Mouse (Mus musculus) lung, embryonic 16.5 days (tissue): ENCODE measurements at regions not wholly inside any gene's neighbourhood (a gene's known extent, or its start where the extent isn't known, plus 50 kb on each side); places are given as distances from the start of the nearest gene placed in this dataset.
A peak's percentile ranks its signal among the peaks of the same experiment; 100 is the strongest.

ENCODE experiments used
- ATAC-seq: fragments of 200-750 bp; cut with Nextera tagmentation; 2 replicates; pipeline ENCODE4 v1.8.0; 2017; ENCODE audit warnings: low read depth, mild to moderate bottlenecking, moderate library complexity
- H3K27ac ChIP-seq: fragments of 300-500 bp; sonication (generic); 2 replicates; pipeline ENCODE4 v1.5.1; 2014; ENCODE audit warnings: mild to moderate bottlenecking, control low read depth, low read length
- H3K27me3 ChIP-seq: fragments of 300-500 bp; sonication (generic); 2 replicates; pipeline ENCODE4 v1.6.1; 2014; ENCODE audit warnings: low read depth, low read length, mixed read lengths; ENCODE audit not compliant: control insufficient read depth, insufficient read depth
- H3K36me3 ChIP-seq: fragments of 300-500 bp; sonication (generic); 2 replicates; pipeline ENCODE4 v1.6.1; 2014; ENCODE audit warnings: low read length; ENCODE audit not compliant: control insufficient read depth, insufficient read depth
- H3K4me1 ChIP-seq: fragments of 300-500 bp; sonication (generic); replicated peaks from 2 replicates; pipeline ENCODE4 v1.6.1; 2014; ENCODE audit warnings: low read length, mixed read lengths; ENCODE audit not compliant: control insufficient read depth, insufficient read depth
- H3K4me2 ChIP-seq: fragments of 300-500 bp; sonication (generic); 2 replicates; pipeline ENCODE4 v1.6.1; 2014; ENCODE audit warnings: low read depth, low read length, control low read depth
- H3K4me3 ChIP-seq: fragments of 300-500 bp; sonication (generic); 2 replicates; pipeline ENCODE4 v1.5.1; 2014; ENCODE audit warnings: mild to moderate bottlenecking, low read length, control low read depth
- H3K9ac ChIP-seq: fragments of 300-500 bp; sonication (generic); 2 replicates; pipeline ENCODE4 v1.6.1; 2014; ENCODE audit warnings: low read length, control low read depth
- H3K9me3 ChIP-seq: fragments of 300-500 bp; sonication (generic); 2 replicates; pipeline ENCODE4 v1.6.1; 2016; ENCODE audit warnings: low read length; ENCODE audit not compliant: control insufficient read depth
- WGBS: fragments of 180-500 bp; shearing (Covaris S2); extraction: QIAGEN DNeasy Blood & Tissue Kit; methylation state at CpG from one replicate; pipeline ENCODE4 v1.1.7; 2014; 5-methylcytosine and 5-hydroxymethylcytosine counted together

DNA sequence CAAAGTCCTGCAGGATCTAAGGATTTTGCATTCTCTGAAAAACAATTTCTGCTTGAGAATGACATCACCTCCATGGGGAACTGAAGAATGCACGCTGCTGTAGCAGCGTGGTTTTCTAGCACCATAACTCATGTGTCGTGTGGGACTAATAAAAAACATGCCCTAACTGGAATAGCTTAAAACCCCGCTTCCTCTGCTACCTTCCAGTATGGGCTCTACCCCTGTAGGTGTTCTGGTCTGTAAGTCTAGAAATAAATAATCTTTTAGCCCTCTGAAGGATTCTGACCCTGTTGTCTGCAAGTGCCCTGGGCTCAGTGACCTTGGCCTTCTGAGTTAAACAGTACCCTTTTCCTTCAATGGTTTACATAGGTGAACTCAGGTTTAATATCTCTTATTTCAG, 282.8 kb downstream of the Stim2 start:
- ATAC-seq: no peak
- Histone ChIP-seq H3K9me3 (no peaks in the 10 kb centered on the region), H3K9ac (no peak overlapping the region), H3K4me2 (no peak overlapping the region), H3K4me1 (no peaks in the 10 kb centered on the region), H3K27ac (no peak overlapping the region), H3K36me3 (no peaks in the 10 kb centered on the region), H3K27me3 (no peaks in the 10 kb centered on the region), H3K4me3 (no peak overlapping the region)
- 48% methylated on average over 4 of the region's 4 CpGs for WGBS

DNA sequence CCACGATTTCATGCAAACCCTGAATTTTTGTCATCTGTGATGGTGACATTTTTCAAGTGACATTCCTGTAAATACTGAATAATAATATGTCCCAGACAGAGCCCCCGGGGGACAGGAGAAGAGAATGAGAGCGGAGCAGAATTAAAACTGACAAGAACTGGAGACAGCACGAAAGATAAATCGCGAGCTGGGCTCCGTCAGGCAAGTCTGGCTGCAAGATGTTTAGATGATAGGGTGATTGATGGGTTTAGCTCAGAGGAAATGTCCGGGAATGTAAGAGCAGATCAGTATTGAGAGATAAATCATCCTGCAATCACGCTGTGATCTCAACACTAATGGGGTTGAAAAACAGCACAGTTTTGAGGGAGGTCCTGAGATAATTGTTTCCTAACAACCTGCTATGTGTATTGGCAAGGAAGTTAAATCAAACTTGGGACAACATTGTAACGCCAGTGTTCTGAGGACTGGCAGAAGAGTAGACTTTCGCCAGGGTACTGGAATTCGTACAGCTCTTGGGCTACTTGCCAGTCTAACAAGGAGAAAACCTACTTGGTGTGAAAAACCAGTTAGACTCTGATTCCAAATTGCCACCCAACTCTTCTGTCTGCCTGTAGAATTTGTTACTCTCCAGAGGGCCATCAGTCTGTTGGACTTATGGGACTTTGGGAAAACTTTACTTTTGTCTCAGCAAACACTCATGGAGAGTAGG, 292.2 kb downstream of the Stim2 start:
- Histone ChIP-seq H3K27ac (no peak overlapping the region), H3K4me1 (no peaks in the 10 kb centered on the region), H3K9ac (no peak overlapping the region), H3K4me3 (no peak overlapping the region), H3K27me3 (no peaks in the 10 kb centered on the region), H3K36me3 (no peaks in the 10 kb centered on the region), H3K4me2 (no peak overlapping the region), H3K9me3 (no peaks in the 10 kb centered on the region)
- no peak for ATAC-seq
- WGBS: 10% methylated on average over 12 of the region's 12 CpGs

DNA sequence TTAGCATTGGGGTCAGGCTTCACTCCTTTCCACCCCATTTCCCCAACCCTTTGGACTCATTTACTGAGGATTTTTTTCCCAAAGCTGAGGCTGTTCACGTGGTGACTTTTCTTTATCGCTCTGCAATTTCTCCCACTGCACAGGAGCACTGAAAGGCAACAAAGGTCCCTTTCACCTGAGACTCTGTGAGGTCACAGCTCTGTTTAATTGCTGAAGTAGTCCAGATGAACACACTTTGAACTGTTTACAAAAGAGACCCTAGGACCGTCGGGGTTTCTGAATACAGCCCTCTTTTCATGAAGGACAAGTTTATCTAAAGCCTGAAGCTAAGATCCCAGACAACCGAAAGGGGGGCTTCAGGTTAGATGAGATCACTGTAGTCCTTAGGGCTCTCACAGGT, 293.6 kb downstream of the Stim2 start:
- no peak overlapping the region for H3K9ac ChIP-seq
- 22% methylated on average over 5 of the region's 5 CpGs for WGBS
- peak; percentile 57; the same call in 1 of the 2 replicates for ATAC-seq

DNA sequence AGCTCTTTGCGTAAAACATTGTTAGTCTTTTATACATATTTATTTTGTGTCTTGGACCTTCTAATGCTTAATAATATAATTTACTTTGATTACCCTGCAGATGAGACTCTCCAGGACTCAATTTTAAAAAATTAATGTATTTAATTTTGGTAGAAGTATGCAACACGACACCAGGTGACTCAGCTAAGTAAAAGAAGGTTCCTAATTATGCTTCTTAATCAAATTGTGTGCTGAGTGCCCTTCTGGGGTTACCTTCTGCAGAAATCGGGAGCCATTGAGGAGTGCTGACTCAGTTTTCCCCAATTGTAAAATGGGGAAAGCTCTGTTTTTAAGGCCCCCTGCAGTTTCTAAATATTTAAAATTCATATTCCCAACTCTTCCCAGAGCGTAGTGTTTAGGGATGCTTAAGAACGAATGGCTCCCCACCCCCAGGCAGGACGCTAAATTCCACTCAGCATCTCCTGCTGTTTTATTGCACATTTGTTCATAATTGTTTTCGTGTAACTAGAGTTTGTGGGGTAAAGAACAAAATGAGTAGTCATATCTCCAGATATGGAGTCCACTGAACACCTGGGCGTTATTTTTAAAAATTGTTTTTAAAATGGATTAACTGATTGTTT, 315.5 kb downstream of the Stim2 start:
- no peaks in the 10 kb centered on the region for H3K27me3 ChIP-seq
- ATAC-seq: no peak
- no peaks in the 10 kb centered on the region for H3K36me3 ChIP-seq
- H3K4me1 ChIP-seq: no peaks in the 10 kb centered on the region
- no peak overlapping the region for H3K4me3 ChIP-seq
- no peak overlapping the region for H3K27ac ChIP-seq
- no peaks in the 10 kb centered on the region for H3K9me3 ChIP-seq
- no peak overlapping the region for H3K4me2 ChIP-seq
- 82% methylated on average over 8 of the region's 8 CpGs for WGBS
- H3K9ac ChIP-seq: no peak overlapping the region

More for the DNA sequence above, 293.6 kb downstream of the Stim2 start:
- H3K4me2 ChIP-seq: no peak overlapping the region
- no peak overlapping the region for H3K4me3 ChIP-seq
- H3K36me3 ChIP-seq: no peaks in the 10 kb centered on the region
- H3K27me3 ChIP-seq: no peaks in the 10 kb centered on the region
- no peak overlapping the region for H3K27ac ChIP-seq
- H3K9me3 ChIP-seq: no peaks in the 10 kb centered on the region
- no peaks in the 10 kb centered on the region for H3K4me1 ChIP-seq

DNA sequence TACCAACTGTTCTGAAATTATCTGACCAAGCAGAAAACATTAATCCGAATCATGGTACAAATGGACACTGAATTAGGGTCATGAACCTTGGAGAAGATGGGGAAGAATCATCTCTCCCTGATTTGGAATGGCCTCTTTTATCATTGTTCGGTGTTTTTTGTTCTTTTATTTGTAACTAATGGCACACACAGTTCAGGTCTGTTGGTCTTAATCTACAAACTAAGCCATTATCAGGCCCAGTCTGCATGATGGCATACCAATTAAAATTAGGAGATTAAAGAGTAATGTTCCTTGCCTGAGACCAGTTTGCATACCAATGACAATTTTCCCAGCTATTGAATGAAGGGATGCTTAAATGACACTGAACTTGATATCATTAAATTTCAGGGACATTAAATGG, 332.1 kb downstream of the Stim2 start:
- no peaks in the 10 kb centered on the region for H3K27me3 ChIP-seq
- no peaks in the 10 kb centered on the region for H3K36me3 ChIP-seq
- H3K27ac ChIP-seq: no peak overlapping the region
- no peaks in the 10 kb centered on the region for H3K9me3 ChIP-seq
- H3K4me1 ChIP-seq: no peaks in the 10 kb centered on the region
- H3K4me3 ChIP-seq: no peak overlapping the region
- WGBS: 82% methylated on average over 2 of the region's 2 CpGs
- H3K4me2 ChIP-seq: no peak overlapping the region
- no peak overlapping the region for H3K9ac ChIP-seq
- ATAC-seq: no peak

- Histone ChIP-seq H3K27ac (no peak overlapping the region), H3K9ac (no peak overlapping the region), H3K9me3 (no peaks in the 10 kb centered on the region), H3K4me2 (no peak overlapping the region), H3K4me3 (no peak overlapping the region), H3K4me1 (no peaks in the 10 kb centered on the region), H3K27me3 (no peaks in the 10 kb centered on the region), H3K36me3 (no peaks in the 10 kb centered on the region)
- whole genome bisulfite sequencing: 70% methylated on average over 6 of the region's 6 CpGs
- ATAC-seq: no peak
Observed at GRCm38 (mm10) chr5:54342976-54343375, 344.7 kb downstream of the Stim2 start.

- Histone ChIP-seq H3K4me1 (no peaks in the 10 kb centered on the region), H3K9me3 (no peaks in the 10 kb centered on the region), H3K9ac (no peak overlapping the region), H3K36me3 (no peaks in the 10 kb centered on the region), H3K4me3 (no peak overlapping the region), H3K4me2 (no peak overlapping the region), H3K27me3 (no peaks in the 10 kb centered on the region), H3K27ac (no peak overlapping the region)
- no peak for ATAC-seq
- WGBS: 81% methylated on average over 3 of the region's 3 CpGs
Observed at GRCm38 (mm10) chr5:54343432-54343831, 345.1 kb downstream of the Stim2 start.

DNA sequence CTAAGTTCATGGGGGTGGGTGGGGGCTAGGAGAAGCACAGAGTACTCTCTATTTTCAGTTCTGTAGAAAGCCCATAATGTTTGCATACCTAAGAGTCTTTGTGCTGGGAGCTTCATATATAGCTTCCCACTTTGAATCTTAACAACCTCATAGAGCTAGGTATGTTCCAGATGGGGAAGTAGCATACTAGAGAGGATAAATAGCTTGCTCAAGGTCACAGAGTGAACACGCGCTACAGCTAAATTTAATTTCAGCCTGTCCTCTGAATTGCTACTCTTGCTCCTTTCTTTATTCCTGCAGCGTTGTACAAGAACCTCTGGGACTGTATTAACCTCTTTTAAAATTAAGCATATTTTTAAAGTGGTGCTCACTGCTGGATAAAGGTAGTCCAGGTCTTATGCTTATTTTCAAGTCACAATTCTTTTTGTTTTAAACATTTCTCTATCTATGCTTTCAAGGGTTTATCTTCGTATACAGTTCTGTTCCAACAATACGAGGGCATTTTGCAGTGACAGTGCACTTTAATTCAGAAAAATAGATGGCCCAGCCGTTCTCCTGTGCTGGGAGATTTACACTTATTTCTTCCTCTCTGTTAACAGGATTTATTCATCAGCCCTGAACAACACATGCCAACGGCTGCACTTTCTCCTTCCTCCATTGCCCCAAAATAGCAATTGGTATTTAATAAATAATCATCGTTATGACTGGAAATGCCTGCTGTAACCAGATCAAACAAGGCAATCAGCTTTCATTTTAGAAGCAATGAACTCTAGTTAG, 350.7 kb downstream of the Stim2 start:
- Histone ChIP-seq H3K4me2 (no peak overlapping the region), H3K36me3 (no peaks in the 10 kb centered on the region), H3K27ac (no peak overlapping the region), H3K9ac (no peak overlapping the region), H3K27me3 (no peaks in the 10 kb centered on the region), H3K4me1 (no peaks in the 10 kb centered on the region), H3K9me3 (no peaks in the 10 kb centered on the region), H3K4me3 (no peak overlapping the region)
- 63% methylated on average over 8 of the region's 8 CpGs for WGBS
- ATAC-seq: no peak

DNA sequence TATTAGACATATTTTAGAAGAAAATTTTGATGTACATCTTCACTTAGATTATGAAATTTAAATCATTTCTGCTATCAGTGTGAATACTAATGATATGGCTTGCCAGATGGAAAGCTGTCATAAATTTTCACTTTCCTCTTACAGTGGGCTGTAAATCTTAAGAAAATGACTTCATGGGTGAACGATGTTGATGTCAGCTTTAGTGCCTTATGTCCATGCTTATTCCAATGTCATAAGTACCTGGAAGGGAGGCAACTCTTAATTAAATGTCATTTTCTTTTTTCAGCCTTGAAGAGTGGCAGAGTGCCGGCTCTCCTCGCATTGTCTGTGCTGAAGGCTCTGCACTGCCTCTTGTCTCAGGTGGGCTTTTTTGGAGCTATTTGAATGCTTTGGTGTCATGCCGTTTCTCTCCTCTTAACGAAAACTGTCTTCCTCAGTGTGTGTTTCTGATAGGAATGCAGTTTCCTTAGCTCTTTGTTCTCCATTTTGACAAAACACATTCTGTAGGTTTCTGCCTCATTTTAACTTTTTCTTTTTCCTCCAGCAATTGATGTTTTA, 351.6 kb downstream of the Stim2 start:
- Histone ChIP-seq H3K9ac (no peak overlapping the region), H3K4me1 (no peaks in the 10 kb centered on the region), H3K4me2 (no peak overlapping the region), H3K27ac (no peak overlapping the region), H3K36me3 (no peaks in the 10 kb centered on the region), H3K4me3 (no peak overlapping the region), H3K9me3 (no peaks in the 10 kb centered on the region), H3K27me3 (no peaks in the 10 kb centered on the region)
- WGBS: 74% methylated on average over 5 of the region's 5 CpGs
- no peak for ATAC-seq
